Mouse (Mus musculus): ENCODE results near the gene Bbs12. TPM values are rescaled to one million over a fixed set of nuclear protein-coding genes. Genes with fewer than 3 reads are reported as not detected.
A peak's percentile ranks its signal among the peaks of the same experiment; 100 is the strongest.

The Bbs12 gene
- polyA plus RNA-seq, 1 experiment = 2.1 TPM

DNA sequence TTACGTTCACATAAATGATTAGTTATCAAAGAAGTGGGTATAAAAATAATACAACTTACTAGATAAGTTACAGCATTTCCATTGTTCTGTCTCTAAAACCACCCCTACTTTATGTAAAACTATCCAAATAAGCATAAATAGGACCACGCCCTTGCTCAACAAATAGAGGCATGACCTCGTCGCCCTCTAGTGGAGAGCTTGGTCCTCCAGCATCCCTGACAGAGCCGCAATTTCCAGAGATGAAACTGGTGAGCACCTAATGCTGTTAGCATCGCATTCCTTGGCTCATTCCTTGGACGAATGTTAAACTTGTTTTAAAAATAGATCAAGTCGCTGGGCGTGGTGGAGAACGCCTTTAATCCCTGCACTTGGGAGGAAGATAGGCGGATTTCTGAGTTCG lies 9.7 kb upstream of the Bbs12 start:
- H3ac ChIP-seq (ENCODE audit: control insufficient read depth, insufficient read length) = no peak overlapping the region
- H3K79me2 ChIP-seq (ENCODE audit: control insufficient read depth, insufficient read depth) = no peaks in the 10 kb centered on the region
- H3K4me2 ChIP-seq (ENCODE audit: low read depth) = no peak overlapping the region
- H3K36me3 ChIP-seq (ENCODE audit: control insufficient read depth, insufficient read depth) = no peaks in the 10 kb centered on the region
- no peak for TF ChIP-seq POLR2A (IDR thresholded peaks at IDR 0.05; ENCODE audit: insufficient read length, low read depth)
- TF ChIP-seq TCF3 (IDR thresholded peaks at IDR 0.05; ENCODE audit: insufficient read length, low read depth) = no peak
- no peak for TF ChIP-seq TCF12 (IDR thresholded peaks at IDR 0.05; ENCODE audit: insufficient read depth, poor library complexity, severe bottlenecking)
- no peak for TF ChIP-seq SRF (IDR thresholded peaks at IDR 0.05; ENCODE audit: control insufficient read depth, insufficient read length, low read depth)
- TF ChIP-seq MAX (IDR thresholded peaks at IDR 0.05; ENCODE audit: low read depth) = no peak
- TF ChIP-seq MYOD1 (IDR thresholded peaks at IDR 0.05; ENCODE audit: control insufficient read depth in 1 of 3, insufficient read length in 2 of 3, low read depth in 2 of 3) = no peak
- TF ChIP-seq REST (IDR thresholded peaks at IDR 0.05; ENCODE audit: insufficient read depth, insufficient read length) = no peak
- no peak for TF ChIP-seq MYOG (IDR thresholded peaks at IDR 0.05; ENCODE audit: control insufficient read depth in 1 of 3, insufficient read depth in 1 of 3, insufficient read length in 2 of 3, low read depth in 2 of 3)
- TF ChIP-seq USF1 (IDR thresholded peaks at IDR 0.05; ENCODE audit: low read depth) = no peak
- TF ChIP-seq CEBPB (IDR thresholded peaks at IDR 0.05; ENCODE audit: insufficient read depth, poor library complexity, severe bottlenecking) = no peak
- H3K4me3 ChIP-seq = no peak overlapping the region
- H3K27me3 ChIP-seq (ENCODE audit: control insufficient read depth, insufficient read depth, insufficient read length) = no peaks in the 10 kb centered on the region

DNA sequence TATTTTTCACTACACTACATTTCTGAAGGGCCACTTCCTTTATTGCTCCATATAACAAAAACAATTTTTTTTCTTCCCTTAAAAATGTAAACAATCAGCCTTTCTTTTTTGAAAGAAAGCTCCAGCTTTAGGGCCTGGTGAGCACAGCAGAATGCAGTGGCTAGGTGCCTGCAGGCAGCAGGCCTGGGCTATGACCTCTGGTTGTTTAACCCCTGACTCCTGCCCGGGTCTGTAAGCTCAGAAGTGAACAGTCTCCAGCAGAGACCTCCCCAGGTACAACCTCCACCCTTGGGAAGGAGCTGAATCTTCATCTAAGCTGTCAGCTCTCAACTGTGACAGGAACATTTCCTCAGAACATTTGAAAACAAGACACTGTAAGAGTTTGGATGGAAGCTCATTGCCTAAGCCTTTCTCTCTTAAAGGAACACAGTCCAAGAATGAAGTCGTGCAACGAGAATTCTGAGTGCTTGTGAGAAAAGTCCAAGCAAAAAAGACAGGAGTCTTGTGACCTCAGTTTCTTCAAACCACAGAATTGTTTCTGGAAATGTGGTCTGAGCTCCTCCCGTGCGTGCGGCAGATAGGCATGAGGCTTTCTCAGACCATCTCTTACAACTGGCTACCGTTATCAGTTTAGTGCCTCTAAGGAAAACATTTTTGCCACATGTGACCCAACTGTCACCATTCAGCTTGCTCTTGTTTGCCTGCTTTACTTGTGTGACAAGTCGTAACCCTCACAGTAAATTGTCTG lies 8.8 kb upstream of the Bbs12 start:
- H3K79me2 ChIP-seq (ENCODE audit: control insufficient read depth, insufficient read depth) = no peaks in the 10 kb centered on the region
- H3K36me3 ChIP-seq (ENCODE audit: control insufficient read depth, insufficient read depth) = no peaks in the 10 kb centered on the region
- no peak overlapping the region for H3K4me3 ChIP-seq
- no peak overlapping the region for H3ac ChIP-seq (ENCODE audit: control insufficient read depth, insufficient read length)
- H3K27me3 ChIP-seq (ENCODE audit: control insufficient read depth, insufficient read depth, insufficient read length) = no peaks in the 10 kb centered on the region
- no peak overlapping the region for H3K4me2 ChIP-seq (ENCODE audit: low read depth)
- TF ChIP-seq MAX (IDR thresholded peaks at IDR 0.05; ENCODE audit: low read depth) = no peak
- TF ChIP-seq USF1 (IDR thresholded peaks at IDR 0.05; ENCODE audit: low read depth) = no peak
- TF ChIP-seq REST (IDR thresholded peaks at IDR 0.05; ENCODE audit: insufficient read depth, insufficient read length) = no peak
- no peak for TF ChIP-seq TCF3 (IDR thresholded peaks at IDR 0.05; ENCODE audit: insufficient read length, low read depth)
- TF ChIP-seq CEBPB (IDR thresholded peaks at IDR 0.05; ENCODE audit: insufficient read depth, poor library complexity, severe bottlenecking) = no peak
- TF ChIP-seq POLR2AphosphoS2 (IDR thresholded peaks at IDR 0.05; ENCODE audit: insufficient read length, low read depth) = no peak
- TF ChIP-seq MYOD1 (IDR thresholded peaks at IDR 0.05; ENCODE audit: control insufficient read depth in 1 of 3, insufficient read length in 2 of 3, low read depth in 2 of 3) = no peak
- no peak for TF ChIP-seq POLR2A (IDR thresholded peaks at IDR 0.05; ENCODE audit: insufficient read length, low read depth)

DNA sequence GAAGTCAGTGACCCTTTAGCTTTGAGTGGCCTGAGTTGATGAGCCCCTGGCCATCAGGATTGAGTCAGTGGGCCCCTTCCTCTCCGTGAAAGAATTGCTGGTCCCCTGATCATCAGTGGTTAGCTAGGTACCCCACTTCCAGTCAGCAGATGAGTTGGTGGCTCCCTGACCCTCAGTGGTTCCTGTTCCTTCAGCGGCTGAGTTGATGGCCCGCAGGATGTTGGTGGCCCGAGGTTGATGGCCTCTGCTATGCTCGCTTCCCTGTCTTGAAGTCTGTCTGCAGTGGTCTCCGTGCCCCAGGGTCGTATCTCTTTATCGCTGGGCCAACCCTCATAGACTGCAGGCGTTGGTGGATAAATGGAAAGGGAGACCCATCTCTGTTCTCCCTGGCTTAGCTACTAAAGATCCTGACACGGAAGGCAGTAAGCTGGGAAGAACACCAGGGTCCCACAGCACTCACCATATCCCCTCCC lies 421 bp upstream of the Bbs12 start:
- Histone ChIP-seq H3K4me2 (ENCODE audit: low read depth) (peak overlapping the region; percentile 79), H3K27me3 (ENCODE audit: control insufficient read depth, insufficient read depth, insufficient read length) (no peaks in the 10 kb centered on the region), H3K4me3 (peak overlapping the region; percentile 54), H3K79me2 (ENCODE audit: control insufficient read depth, insufficient read depth) (no peaks in the 10 kb centered on the region), H3K36me3 (ENCODE audit: control insufficient read depth, insufficient read depth) (no peaks in the 10 kb centered on the region), H3ac (ENCODE audit: control insufficient read depth, insufficient read length) (peak overlapping the region; percentile 5)
- TF ChIP-seq USF1 (IDR thresholded peaks at IDR 0.05; ENCODE audit: low read depth) (no peak), MYOD1 (IDR thresholded peaks at IDR 0.05; ENCODE audit: control insufficient read depth in 1 of 3, insufficient read length in 2 of 3, low read depth in 2 of 3) (no peak), REST (IDR thresholded peaks at IDR 0.05; ENCODE audit: insufficient read depth, insufficient read length) (no peak)

DNA sequence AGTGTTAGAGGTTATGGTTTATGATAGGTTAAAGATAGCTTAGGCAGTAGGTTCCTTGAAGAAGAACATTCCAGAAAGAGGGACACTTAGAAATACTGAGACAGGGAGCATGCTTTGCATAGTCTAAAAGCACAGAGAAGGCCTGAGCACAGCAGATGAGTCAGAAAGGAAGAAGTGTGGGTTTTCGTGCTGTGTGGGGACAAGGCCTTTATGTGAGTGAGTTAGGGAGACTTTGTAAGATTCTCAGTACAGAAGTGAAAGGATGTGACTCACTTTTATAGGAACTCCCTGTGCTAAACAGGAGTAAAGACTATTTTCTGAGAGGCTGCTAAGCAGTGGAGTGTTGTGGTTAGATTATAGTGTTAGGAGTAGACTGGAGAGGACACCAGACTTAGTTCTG lies 1.0 kb downstream of the Bbs12 start:
- H3ac ChIP-seq (ENCODE audit: control insufficient read depth, insufficient read length) = no peak overlapping the region
- H3K4me3 ChIP-seq = peak overlapping the region; percentile 54
- no peaks in the 10 kb centered on the region for H3K79me2 ChIP-seq (ENCODE audit: control insufficient read depth, insufficient read depth)
- H3K27me3 ChIP-seq (ENCODE audit: control insufficient read depth, insufficient read depth, insufficient read length) = no peaks in the 10 kb centered on the region
- peak overlapping the region; percentile 74 for H3K4me2 ChIP-seq (ENCODE audit: low read depth)
- TF ChIP-seq MAX (IDR thresholded peaks at IDR 0.05; ENCODE audit: low read depth) (peak; percentile 21), TCF3 (IDR thresholded peaks at IDR 0.05; ENCODE audit: insufficient read length, low read depth) (no peak)
- no peaks in the 10 kb centered on the region for H3K36me3 ChIP-seq (ENCODE audit: control insufficient read depth, insufficient read depth)

DNA sequence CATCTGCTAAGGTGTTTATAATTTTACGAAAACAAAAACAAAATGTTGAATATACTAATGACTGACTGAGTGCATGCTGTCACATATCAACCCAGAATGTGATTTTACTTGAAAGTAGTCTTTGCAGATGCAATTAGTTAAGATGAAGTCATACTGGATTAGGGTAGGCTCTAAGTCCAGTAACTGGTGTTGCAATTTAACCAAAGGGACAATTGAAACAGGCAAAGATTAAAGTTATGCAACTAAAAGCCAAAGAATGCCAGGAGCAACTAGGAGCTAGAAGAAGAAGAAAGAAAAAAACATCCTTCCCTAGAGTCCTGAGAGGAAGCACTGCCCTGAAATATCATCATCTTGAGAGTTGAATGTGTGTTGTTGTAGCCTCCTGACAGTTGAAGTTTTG lies 3.9 kb downstream of the Bbs12 start:
- Histone ChIP-seq H3K4me3 (no peak overlapping the region), H3K27me3 (ENCODE audit: control insufficient read depth, insufficient read depth, insufficient read length) (no peaks in the 10 kb centered on the region), H3K79me2 (ENCODE audit: control insufficient read depth, insufficient read depth) (no peaks in the 10 kb centered on the region), H3ac (ENCODE audit: control insufficient read depth, insufficient read length) (no peak overlapping the region), H3K4me2 (ENCODE audit: low read depth) (no peak overlapping the region), H3K36me3 (ENCODE audit: control insufficient read depth, insufficient read depth) (peaks cover 6% of the 10 kb centered on the region)
- no peak for TF ChIP-seq MYOG (IDR thresholded peaks at IDR 0.05; ENCODE audit: control insufficient read depth in 1 of 3, insufficient read depth in 1 of 3, insufficient read length in 2 of 3, low read depth in 2 of 3)
- TF ChIP-seq TCF3 (IDR thresholded peaks at IDR 0.05; ENCODE audit: insufficient read length, low read depth) = no peak
- no peak for TF ChIP-seq TCF12 (IDR thresholded peaks at IDR 0.05; ENCODE audit: insufficient read depth, poor library complexity, severe bottlenecking)
- no peak for TF ChIP-seq CEBPB (IDR thresholded peaks at IDR 0.05; ENCODE audit: insufficient read depth, poor library complexity, severe bottlenecking)
- TF ChIP-seq SRF (IDR thresholded peaks at IDR 0.05; ENCODE audit: control insufficient read depth, insufficient read length, low read depth) = no peak
- TF ChIP-seq MAX (IDR thresholded peaks at IDR 0.05; ENCODE audit: low read depth) = no peak
- no peak for TF ChIP-seq REST (IDR thresholded peaks at IDR 0.05; ENCODE audit: insufficient read depth, insufficient read length)
- no peak for TF ChIP-seq MYOD1 (IDR thresholded peaks at IDR 0.05; ENCODE audit: control insufficient read depth in 1 of 3, insufficient read length in 2 of 3, low read depth in 2 of 3)
- no peak for TF ChIP-seq POLR2A (IDR thresholded peaks at IDR 0.05; ENCODE audit: insufficient read length, low read depth)
- no peak for TF ChIP-seq USF1 (IDR thresholded peaks at IDR 0.05; ENCODE audit: low read depth)
- TF ChIP-seq E2F4 (IDR thresholded peaks at IDR 0.05; ENCODE audit: insufficient read depth) = no peak
- TF ChIP-seq POLR2AphosphoS2 (IDR thresholded peaks at IDR 0.05; ENCODE audit: insufficient read length, low read depth) = no peak

Measured in myocyte (in vitro differentiated cells).